13 mouse cellular contexts compared by ENCODE assay signal in the genomic region with DNA sequence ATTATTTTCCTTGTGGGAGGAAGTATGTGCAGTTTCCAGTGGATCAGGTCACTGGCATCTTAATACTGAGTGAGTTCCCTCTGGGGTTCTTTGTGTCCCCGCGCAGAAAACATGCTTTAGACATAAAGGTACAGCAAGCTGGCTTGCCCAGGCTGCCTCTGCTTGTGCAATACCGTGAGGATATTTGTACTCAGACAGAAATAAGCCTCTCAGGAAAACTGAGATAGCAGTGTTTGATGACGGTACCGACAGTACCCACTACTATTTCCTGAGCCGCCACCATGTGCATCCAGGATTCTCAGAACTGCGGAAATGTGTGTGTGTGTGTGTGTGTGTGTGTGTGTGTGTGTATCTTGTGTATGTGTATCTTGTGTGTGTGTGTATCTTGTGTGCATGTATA. TPM values are rescaled to one million over a fixed set of nuclear protein-coding genes. Genes with fewer than 3 reads are reported as not detected.
"Had no signal": no experiment of that assay in that cellular context is flagged by ENCODE, and none has a peak within 500 bp of the region (broad histone marks: within the 10 kb centered on the region; RNA-seq: fewer than 3 reads in every experiment).

No protein-coding gene starts in this region.

- H3K4me2 ChIP-seq: limb, embryonic 13.5 days; midbrain, embryonic 13.5 days; stomach, embryonic 15.5 days had no signal

- H3K4me1 ChIP-seq: stomach, embryonic 15.5 days had no signal

- H3K27ac ChIP-seq: limb, embryonic 13.5 days; liver, embryonic 14.5 days; stomach, embryonic 15.5 days had no signal

- ATAC-seq: midbrain, embryonic 13.5 days had no signal

- H3K4me3 ChIP-seq: limb, embryonic 13.5 days; midbrain, embryonic 13.5 days; stomach, embryonic 15.5 days had no signal

- DNase-seq: kidney, adult 9 months; kidney, postnatal 14 days; layer of hippocampus, postnatal 36 days; left cerebral cortex, postnatal 4 days; lung, adult 18-20 months; right cerebral cortex, postnatal 4 days; thymus, adult 2 months; thymus, postnatal 25 days had no signal

- H3K9me3 ChIP-seq: limb, embryonic 13.5 days; midbrain, embryonic 13.5 days; stomach, embryonic 15.5 days had no signal

- H3K27me3 ChIP-seq: limb, embryonic 13.5 days; midbrain, embryonic 13.5 days; stomach, embryonic 15.5 days had no signal

- H3K36me3 ChIP-seq: limb, embryonic 13.5 days; midbrain, embryonic 13.5 days; stomach, embryonic 15.5 days had no signal

- H3K9ac ChIP-seq: limb, embryonic 13.5 days; liver, embryonic 14.5 days; midbrain, embryonic 13.5 days; stomach, embryonic 15.5 days had no signal

RNA-seq across cellular contexts. Expression of gene Vit, which starts 10.5 kb away (rescaled TPM):
- polyA plus RNA-seq: liver, adult 2 months had no signal
